Mouse (Mus musculus): ENCODE data around the gene Ccdc171. TPM values are rescaled to one million over a fixed set of nuclear protein-coding genes. Genes with fewer than 3 reads are reported as not detected.
A peak's percentile ranks its signal among the peaks of the same experiment; 100 is the strongest.
"Not testable (repeated sequence)": the region's sequence is repeated elsewhere in the genome, so short reads cannot be mapped to it uniquely, and the experiment has no call there.

The Ccdc171 gene
- total and polyA plus RNA-seq, 3 experiments, result 1.8 to 15.0 (median 7.8) TPM

DNA sequence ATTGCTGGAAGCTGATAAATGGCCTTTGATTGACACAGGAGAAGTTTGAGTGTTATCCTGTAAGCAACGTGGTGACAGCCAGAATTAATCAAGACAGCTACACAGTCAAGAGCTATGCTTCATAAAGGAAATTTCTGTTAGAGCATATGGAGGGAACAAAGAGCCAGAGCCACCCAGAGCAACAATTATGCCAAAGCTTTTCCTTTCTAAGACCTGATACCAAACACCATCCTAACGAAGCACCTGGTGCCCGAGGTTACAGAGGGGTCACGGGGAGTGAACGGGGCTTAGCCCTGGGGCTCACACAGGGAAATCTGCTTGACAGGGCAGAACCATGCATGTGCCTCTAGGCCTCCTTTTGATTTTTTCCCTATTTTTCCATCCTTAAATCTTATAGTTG lies 3.3 kb upstream of the Ccdc171 start:
- Histone ChIP-seq H3K4me1 (ENCODE audit: insufficient read depth, low read depth, low read length) (peaks cover 26% of the 10 kb centered on the region), H3K27me3 (ENCODE audit: insufficient read depth, low read length) (0 out of 2 replicates have a peak, but pooled peaks cover 3% of the 10 kb centered on the region), H3K36me3 (replicated peaks) (no peaks in the 10 kb centered on the region), H3K4me3 (ENCODE audit: low read depth, low read length) (no peak overlapping the region), H3K9me3 (replicated peaks) (no peaks in the 10 kb centered on the region)
- no peak for ATAC-seq (ENCODE audit: extremely low read depth, insufficient number of reproducible peaks, low FRiP score, poor library complexity, severe bottlenecking)
- TF ChIP-seq GATA2 (IDR thresholded peaks at IDR 0.05; ENCODE audit: borderline replicate concordance, low read depth, low read length) (no peak), POLR2AphosphoS5 (IDR thresholded peaks at IDR 0.05; ENCODE audit: insufficient replicate concordance, low read depth, low read length) (no peak), CTCF (IDR thresholded peaks at IDR 0.05; ENCODE audit: low read depth, low read length) (no peak), GATA1 (IDR thresholded peaks at IDR 0.05; ENCODE audit: borderline replicate concordance, low read length) (no peak), TAL1 (conservative IDR thresholded peaks at IDR 0.05; ENCODE audit: low read depth, low read length) (no peak)
- DNase-seq (ENCODE audit: low spot score), result no peak

GRCm38 (mm10) chr4:83524456-83524842 lies 896 bp upstream of the Ccdc171 start:
- no peaks in the 10 kb centered on the region for H3K9me3 ChIP-seq (replicated peaks)
- DNase-seq (ENCODE audit: low spot score), result no peak
- peak overlapping the region; percentile 81 for H3K4me3 ChIP-seq (ENCODE audit: low read depth, low read length)
- H3K36me3 ChIP-seq (replicated peaks), result no peaks in the 10 kb centered on the region
- no peak for ATAC-seq (ENCODE audit: extremely low read depth, insufficient number of reproducible peaks, low FRiP score, poor library complexity, severe bottlenecking)
- H3K27me3 ChIP-seq (ENCODE audit: insufficient read depth, low read length), result no peaks in the 10 kb centered on the region
- H3K4me1 ChIP-seq (ENCODE audit: insufficient read depth, low read depth, low read length), result peaks cover 29% of the 10 kb centered on the region
- TF ChIP-seq POLR2AphosphoS5 (IDR thresholded peaks at IDR 0.05; ENCODE audit: insufficient replicate concordance, low read depth, low read length), result no peak
- 0 out of 2 replicates have a peak, but pooled peaks have one; percentile 19 for TF ChIP-seq TAL1 (conservative IDR thresholded peaks at IDR 0.05; ENCODE audit: low read depth, low read length)
- TF ChIP-seq GATA1 (IDR thresholded peaks at IDR 0.05; ENCODE audit: borderline replicate concordance, low read length), result no peak
- TF ChIP-seq CTCF (IDR thresholded peaks at IDR 0.05; ENCODE audit: low read depth, low read length), result no peak

GRCm38 (mm10) chr4:83525690-83526055 lies 328 bp downstream of the Ccdc171 start:
- peaks cover 3% of the 10 kb centered on the region for H3K36me3 ChIP-seq (replicated peaks)
- H3K9me3 ChIP-seq (replicated peaks), result no peaks in the 10 kb centered on the region
- H3K4me3 ChIP-seq (ENCODE audit: low read depth, low read length), result peak overlapping the region; percentile 81
- peak; percentile 30 for ATAC-seq (ENCODE audit: extremely low read depth, insufficient number of reproducible peaks, low FRiP score, poor library complexity, severe bottlenecking)
- peaks cover 29% of the 10 kb centered on the region for H3K4me1 ChIP-seq (ENCODE audit: insufficient read depth, low read depth, low read length)
- peak; percentile 23 for DNase-seq (ENCODE audit: low spot score)
- H3K27me3 ChIP-seq (ENCODE audit: insufficient read depth, low read length), result no peaks in the 10 kb centered on the region
- TF ChIP-seq GATA1 (IDR thresholded peaks at IDR 0.05; ENCODE audit: borderline replicate concordance, low read length), result no peak

GRCm38 (mm10) chr4:83526270-83526987 lies 1.1 kb downstream of the Ccdc171 start:
- no peaks in the 10 kb centered on the region for H3K9me3 ChIP-seq (replicated peaks)
- DNase-seq (ENCODE audit: low spot score), result no peak
- TF ChIP-seq TAL1 (conservative IDR thresholded peaks at IDR 0.05; ENCODE audit: low read depth, low read length) (no peak), GATA2 (IDR thresholded peaks at IDR 0.05; ENCODE audit: borderline replicate concordance, low read depth, low read length) (no peak), GATA1 (IDR thresholded peaks at IDR 0.05; ENCODE audit: borderline replicate concordance, low read length) (no peak), POLR2AphosphoS5 (IDR thresholded peaks at IDR 0.05; ENCODE audit: insufficient replicate concordance, low read depth, low read length) (no peak), CTCF (IDR thresholded peaks at IDR 0.05; ENCODE audit: low read depth, low read length) (no peak)
- no peak for ATAC-seq (ENCODE audit: extremely low read depth, insufficient number of reproducible peaks, low FRiP score, poor library complexity, severe bottlenecking)
- H3K4me1 ChIP-seq (ENCODE audit: insufficient read depth, low read depth, low read length), result peaks cover 29% of the 10 kb centered on the region
- H3K36me3 ChIP-seq (replicated peaks), result peaks cover 10% of the 10 kb centered on the region
- H3K4me3 ChIP-seq (ENCODE audit: low read depth, low read length), result peak overlapping the region; percentile 81; the same call in 1 of the 2 replicates
- H3K27me3 ChIP-seq (ENCODE audit: insufficient read depth, low read length), result no peaks in the 10 kb centered on the region

- TF ChIP-seq CTCF (IDR thresholded peaks at IDR 0.05; ENCODE audit: low read depth, low read length), result no peak
- TF ChIP-seq GATA1 (IDR thresholded peaks at IDR 0.05; ENCODE audit: borderline replicate concordance, low read length), result no peak
- no peak for TF ChIP-seq TAL1 (conservative IDR thresholded peaks at IDR 0.05; ENCODE audit: low read depth, low read length)
- no peak for TF ChIP-seq POLR2AphosphoS5 (IDR thresholded peaks at IDR 0.05; ENCODE audit: insufficient replicate concordance, low read depth, low read length)
- no peak for TF ChIP-seq GATA2 (IDR thresholded peaks at IDR 0.05; ENCODE audit: borderline replicate concordance, low read depth, low read length)
- no peaks in the 10 kb centered on the region for H3K27me3 ChIP-seq (ENCODE audit: insufficient read depth, low read length)
- no peak overlapping the region for H3K4me3 ChIP-seq (ENCODE audit: low read depth, low read length)
- H3K9me3 ChIP-seq (replicated peaks), result no peaks in the 10 kb centered on the region
- peaks cover 11% of the 10 kb centered on the region for H3K36me3 ChIP-seq (replicated peaks)
- ATAC-seq (ENCODE audit: extremely low read depth, insufficient number of reproducible peaks, low FRiP score, poor library complexity, severe bottlenecking) (no peak), DNase-seq (ENCODE audit: low spot score) (no peak)
- peaks cover 29% of the 10 kb centered on the region for H3K4me1 ChIP-seq (ENCODE audit: insufficient read depth, low read depth, low read length)
Observed at GRCm38 (mm10) chr4:83526988-83527334, 1.6 kb downstream of the Ccdc171 start.

- DNase-seq (ENCODE audit: low spot score), result no peak
- ATAC-seq (ENCODE audit: extremely low read depth, insufficient number of reproducible peaks, low FRiP score, poor library complexity, severe bottlenecking), result no peak
- H3K36me3 ChIP-seq (replicated peaks), result peaks cover 11% of the 10 kb centered on the region
- peaks cover 29% of the 10 kb centered on the region for H3K4me1 ChIP-seq (ENCODE audit: insufficient read depth, low read depth, low read length)
- H3K4me3 ChIP-seq (ENCODE audit: low read depth, low read length), result no peak overlapping the region
- no peaks in the 10 kb centered on the region for H3K27me3 ChIP-seq (ENCODE audit: insufficient read depth, low read length)
- no peak for TF ChIP-seq GATA2 (IDR thresholded peaks at IDR 0.05; ENCODE audit: borderline replicate concordance, low read depth, low read length)
- TF ChIP-seq POLR2AphosphoS5 (IDR thresholded peaks at IDR 0.05; ENCODE audit: insufficient replicate concordance, low read depth, low read length), result no peak
- no peak for TF ChIP-seq TAL1 (conservative IDR thresholded peaks at IDR 0.05; ENCODE audit: low read depth, low read length)
- peak; percentile 48; the same call in 1 of the 2 replicates for TF ChIP-seq CTCF (IDR thresholded peaks at IDR 0.05; ENCODE audit: low read depth, low read length)
- H3K9me3 ChIP-seq (replicated peaks), result no peaks in the 10 kb centered on the region
Observed at GRCm38 (mm10) chr4:83527921-83528320, 2.6 kb downstream of the Ccdc171 start.

GRCm38 (mm10) chr4:83530060-83530459 lies 4.7 kb downstream of the Ccdc171 start:
- not testable (repeated sequence) for ATAC-seq (ENCODE audit: extremely low read depth, insufficient number of reproducible peaks, low FRiP score, poor library complexity, severe bottlenecking); DNase-seq (ENCODE audit: low spot score); H3K4me3 ChIP-seq (ENCODE audit: low read depth, low read length); H3K27me3 ChIP-seq (ENCODE audit: insufficient read depth, low read length); H3K9me3 ChIP-seq (replicated peaks)
- Histone ChIP-seq H3K4me1 (ENCODE audit: insufficient read depth, low read depth, low read length) (peaks cover 15% of the 10 kb centered on the region), H3K36me3 (replicated peaks) (peaks cover 11% of the 10 kb centered on the region)

Measured in G1E (cell line).